Mouse (Mus musculus) neural tube, embryonic 15.5 days (tissue): ENCODE results near the gene Nos1ap. TPM values are rescaled to one million over a fixed set of nuclear protein-coding genes. Genes with fewer than 3 reads are reported as not detected.

ENCODE experiments used
- ATAC-seq: fragments of 200-750 bp; cut with Nextera tagmentation; 2 replicates; pipeline ENCODE4 v1.8.0; 2017; ENCODE audit warnings: mild to moderate bottlenecking, moderate TSS enrichment, moderate library complexity; ENCODE audit not compliant: low FRiP score
- H3K27ac ChIP-seq: fragments of 300-500 bp; sonication (generic); replicated peaks from 2 replicates; pipeline ENCODE4 v1.5.1; 2015; ENCODE audit warnings: mild to moderate bottlenecking, inconsistent platforms
- H3K27me3 ChIP-seq: fragments of 300-500 bp; sonication (generic); replicated peaks from 2 replicates; pipeline ENCODE4 v1.6.1; 2015; ENCODE audit warnings: inconsistent platforms
- H3K36me3 ChIP-seq: fragments of 300-500 bp; sonication (generic); 2 replicates; pipeline ENCODE4 v1.6.1; 2015; ENCODE audit warnings: inconsistent platforms
- H3K4me1 ChIP-seq: fragments of 300-500 bp; sonication (generic); 2 replicates; pipeline ENCODE4 v1.6.1; 2015; ENCODE audit warnings: inconsistent platforms
- H3K4me2 ChIP-seq: fragments of 300-500 bp; sonication (generic); 2 replicates; pipeline ENCODE4 v1.6.1; 2015; ENCODE audit warnings: inconsistent platforms, mild to moderate bottlenecking, moderate library complexity
- H3K4me3 ChIP-seq: fragments of 300-500 bp; sonication (generic); replicated peaks from 2 replicates; pipeline ENCODE4 v1.5.1; 2015; ENCODE audit warnings: mild to moderate bottlenecking, inconsistent platforms
- H3K9ac ChIP-seq: fragments of 300-500 bp; sonication (generic); replicated peaks from 2 replicates; pipeline ENCODE4 v1.6.1; 2015; ENCODE audit warnings: mild to moderate bottlenecking, inconsistent platforms
- H3K9me3 ChIP-seq: fragments of 300-500 bp; sonication (generic); replicated peaks from 2 replicates; pipeline ENCODE4 v1.6.1; 2016; ENCODE audit warnings: inconsistent platforms
- WGBS: fragments of 180-500 bp; shearing (Covaris S2); methylation state at CpG from one replicate; pipeline ENCODE4 v1.1.7; 2015; ENCODE audit warnings: mixed read lengths; 5-methylcytosine and 5-hydroxymethylcytosine counted together
- polyA plus RNA-seq: library from polyadenylated mRNA; unstranded; fragments of >200 nt; fragmentation: Nextera tagmentation; extraction: Ambion mirVana; gene quantifications from 2 replicates; pipeline ENCODE4 v1.2.1, GENCODE M21; 2015

The Nos1ap gene
- polyA plus RNA-seq, 1 experiment from 2014 or later, result 18.9 TPM

GRCm38 (mm10) chr1:170610695-170611094, 21.0 kb upstream of the Nos1ap start:
- WGBS, result 82% methylated on average over 3 of the region's 3 CpGs
- no peak for ATAC-seq
- no peak overlapping the region for H3K4me2 ChIP-seq

GRCm38 (mm10) chr1:170610289-170610688, 20.6 kb upstream of the Nos1ap start:
- Histone ChIP-seq H3K4me2 (no peak overlapping the region), H3K9me3 (no peaks in the 10 kb centered on the region), H3K4me1 (no peaks in the 10 kb centered on the region), H3K9ac (no peak overlapping the region), H3K4me3 (no peak overlapping the region), H3K27ac (no peak overlapping the region), H3K36me3 (no peaks in the 10 kb centered on the region), H3K27me3 (no peaks in the 10 kb centered on the region)
- ATAC-seq, result no peak
- 89% methylated on average over 3 of the region's 3 CpGs for WGBS

More at GRCm38 (mm10) chr1:170610695-170611094, 21.0 kb upstream of the Nos1ap start:
- Histone ChIP-seq H3K9ac (no peak overlapping the region), H3K9me3 (no peaks in the 10 kb centered on the region), H3K4me1 (no peaks in the 10 kb centered on the region), H3K27ac (no peak overlapping the region), H3K27me3 (no peaks in the 10 kb centered on the region), H3K4me3 (no peak overlapping the region), H3K36me3 (no peaks in the 10 kb centered on the region)

DNA sequence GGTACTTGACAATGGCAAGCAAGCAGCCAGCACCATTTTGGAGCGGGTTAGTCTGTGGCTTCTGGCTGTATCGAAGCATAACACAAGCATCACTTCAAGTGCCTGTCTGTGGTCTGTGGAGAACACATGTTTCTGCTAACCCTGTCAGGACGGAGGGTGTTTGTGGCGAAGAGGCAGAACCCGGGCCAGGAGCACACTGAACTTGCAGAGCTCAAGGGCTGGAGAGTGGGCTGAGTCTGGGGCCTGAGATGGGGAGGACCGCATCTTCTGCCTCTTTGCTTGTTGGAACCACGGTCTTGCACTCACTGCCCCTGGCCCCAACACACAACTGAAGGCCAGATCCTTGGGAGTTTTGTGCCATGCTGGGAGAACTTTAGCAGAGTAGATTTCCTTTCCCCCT, 20.2 kb upstream of the Nos1ap start:
- no peaks in the 10 kb centered on the region for H3K4me1 ChIP-seq
- no peak for ATAC-seq
- H3K4me2 ChIP-seq, result no peak overlapping the region
- 85% methylated on average over 7 of the region's 7 CpGs for WGBS
- H3K9me3 ChIP-seq, result no peaks in the 10 kb centered on the region
- no peak overlapping the region for H3K9ac ChIP-seq
- H3K4me3 ChIP-seq, result no peak overlapping the region
- H3K27me3 ChIP-seq, result no peaks in the 10 kb centered on the region
- H3K27ac ChIP-seq, result no peak overlapping the region
- no peaks in the 10 kb centered on the region for H3K36me3 ChIP-seq

DNA sequence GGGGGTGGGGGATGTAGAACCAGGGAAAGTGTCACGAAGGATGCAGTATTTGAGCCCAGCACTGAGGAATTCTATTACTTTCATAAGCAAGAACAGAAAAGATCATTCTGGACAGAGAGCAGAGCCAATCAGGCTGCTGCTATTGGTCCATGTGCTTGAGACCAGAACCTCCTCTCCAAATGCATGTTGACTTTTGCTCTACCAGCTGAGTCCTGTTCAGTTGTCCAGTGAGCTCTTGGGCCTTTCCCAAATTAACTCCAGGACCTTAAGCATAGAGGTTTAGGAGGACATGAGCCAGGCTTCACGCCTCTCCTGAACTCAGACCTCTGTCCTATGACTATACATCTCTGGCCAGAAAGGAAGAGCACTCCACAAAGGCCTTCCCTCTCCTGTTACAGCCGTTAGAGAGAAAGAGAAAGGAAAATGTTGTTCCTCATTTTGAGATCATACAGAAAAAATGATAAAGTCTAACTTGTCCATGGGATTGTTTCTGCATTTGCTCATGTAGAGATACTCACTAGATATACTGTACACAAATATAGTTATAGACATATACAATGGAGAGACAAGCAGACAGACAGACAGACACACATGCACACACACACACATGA, 18.9 kb upstream of the Nos1ap start:
- Histone ChIP-seq H3K27ac (no peak overlapping the region), H3K9me3 (no peaks in the 10 kb centered on the region), H3K27me3 (no peaks in the 10 kb centered on the region), H3K36me3 (no peaks in the 10 kb centered on the region), H3K4me1 (no peaks in the 10 kb centered on the region), H3K4me3 (no peak overlapping the region), H3K4me2 (no peak overlapping the region), H3K9ac (no peak overlapping the region)
- no peak for ATAC-seq
- 82% methylated on average over 3 of the region's 3 CpGs for WGBS

DNA sequence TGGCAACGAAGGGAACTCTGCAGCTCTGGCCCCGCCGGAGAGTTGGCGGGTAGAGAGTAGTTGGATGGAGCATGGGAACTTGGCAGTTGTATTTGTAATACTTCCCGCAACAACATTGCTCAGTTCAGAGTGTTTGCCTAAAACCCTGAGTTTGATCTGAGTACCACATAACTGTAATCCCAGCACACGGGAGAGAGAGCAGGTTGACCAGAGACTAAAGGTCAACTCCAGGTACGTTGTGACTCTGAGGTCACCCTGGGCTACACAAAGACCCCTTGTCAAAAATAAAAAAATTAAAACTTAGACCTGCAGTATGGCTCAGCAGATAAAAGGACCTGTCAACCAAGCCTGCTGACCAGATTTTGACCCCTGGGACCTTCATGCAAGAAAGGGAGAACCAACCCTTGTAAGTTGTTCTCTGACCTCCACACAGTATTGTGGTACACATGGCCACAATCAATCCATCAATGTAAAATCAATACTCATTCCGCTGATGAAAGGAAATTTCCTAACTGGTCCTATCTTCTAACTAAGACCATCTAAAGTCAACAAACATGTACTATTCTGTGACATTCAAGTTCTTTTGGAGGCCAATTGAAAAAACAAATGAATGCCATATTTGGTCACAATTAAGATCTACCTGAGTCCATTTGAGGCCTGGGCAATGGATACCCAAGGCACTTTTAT, 17.7 kb upstream of the Nos1ap start:
- no peak for ATAC-seq
- Histone ChIP-seq H3K36me3 (no peaks in the 10 kb centered on the region), H3K4me2 (no peak overlapping the region), H3K27ac (no peak overlapping the region), H3K27me3 (no peaks in the 10 kb centered on the region), H3K4me1 (no peaks in the 10 kb centered on the region), H3K9me3 (no peaks in the 10 kb centered on the region), H3K4me3 (no peak overlapping the region), H3K9ac (no peak overlapping the region)
- WGBS, result 97% methylated on average over 8 of the region's 8 CpGs

DNA sequence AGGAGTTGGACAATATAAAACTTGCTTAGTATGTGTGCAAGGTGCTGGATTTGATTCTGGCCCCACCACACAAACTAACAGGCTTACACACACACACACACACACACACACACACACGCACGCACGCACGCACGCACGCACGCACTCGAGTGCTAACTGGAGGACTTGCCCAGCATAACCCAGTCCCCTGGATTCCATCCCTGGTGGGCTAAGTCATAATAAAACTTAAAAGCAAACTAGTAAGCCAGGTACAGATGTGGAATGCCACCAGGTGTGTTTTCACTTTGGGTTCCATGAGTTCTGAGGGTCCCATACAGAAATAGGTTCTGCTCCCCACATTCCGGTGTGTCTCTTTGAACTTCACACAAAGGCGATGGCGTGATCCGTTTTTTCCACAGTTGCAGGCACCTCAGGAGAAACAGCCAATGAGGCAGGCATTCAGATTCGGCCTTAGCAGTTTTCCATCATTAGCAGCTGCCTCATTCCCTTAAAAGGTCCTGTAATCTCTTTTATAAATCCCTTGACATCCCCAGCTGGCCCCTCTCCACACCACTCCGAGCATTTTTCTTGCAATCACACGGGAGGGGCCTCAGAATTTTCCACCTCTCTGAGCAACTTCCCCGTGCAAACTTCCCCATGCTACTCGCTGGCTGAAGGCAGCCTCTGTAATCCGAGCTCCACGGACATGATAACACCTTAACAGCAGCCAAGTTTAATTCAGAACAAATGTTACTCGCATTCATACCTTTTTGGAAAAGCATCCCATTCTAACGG, 15.8 kb upstream of the Nos1ap start:
- ATAC-seq, result no peak
- 80% methylated on average over 21 of the region's 21 CpGs for WGBS
- Histone ChIP-seq H3K4me2 (no peak overlapping the region), H3K4me3 (no peak overlapping the region), H3K9ac (no peak overlapping the region), H3K27me3 (no peaks in the 10 kb centered on the region), H3K36me3 (no peaks in the 10 kb centered on the region), H3K4me1 (no peaks in the 10 kb centered on the region), H3K27ac (no peak overlapping the region), H3K9me3 (no peaks in the 10 kb centered on the region)

DNA sequence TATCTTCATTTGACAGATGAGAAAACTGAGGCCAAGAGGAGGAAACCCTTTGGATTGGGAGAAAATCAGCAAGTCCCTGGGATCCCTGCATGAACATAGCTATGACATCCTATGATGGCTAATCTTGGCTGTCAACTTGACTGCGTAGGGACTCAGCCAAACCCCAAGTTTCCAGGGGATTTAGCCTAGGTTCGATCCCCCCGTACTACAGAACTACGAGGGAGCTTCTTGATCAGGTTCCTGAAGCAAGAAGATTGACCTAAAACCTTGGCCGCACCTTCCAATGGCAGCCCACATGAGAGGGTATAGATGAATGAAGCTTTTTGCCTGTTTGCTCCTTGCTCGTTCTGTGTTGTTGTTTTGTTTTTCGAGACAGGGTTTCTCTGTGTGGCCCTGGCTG, 4.9 kb upstream of the Nos1ap start:
- ATAC-seq, result no peak
- H3K27ac ChIP-seq, result no peak overlapping the region
- 96% methylated on average over 7 of the region's 7 CpGs for whole genome bisulfite sequencing
- no peak overlapping the region for H3K9ac ChIP-seq
- H3K4me3 ChIP-seq, result no peak overlapping the region
- no peaks in the 10 kb centered on the region for H3K9me3 ChIP-seq
- peaks cover 4% of the 10 kb centered on the region; the same call in 1 of the 2 replicates for H3K27me3 ChIP-seq
- H3K4me1 ChIP-seq, result no peaks in the 10 kb centered on the region
- H3K36me3 ChIP-seq, result no peaks in the 10 kb centered on the region
- H3K4me2 ChIP-seq, result no peak overlapping the region

DNA sequence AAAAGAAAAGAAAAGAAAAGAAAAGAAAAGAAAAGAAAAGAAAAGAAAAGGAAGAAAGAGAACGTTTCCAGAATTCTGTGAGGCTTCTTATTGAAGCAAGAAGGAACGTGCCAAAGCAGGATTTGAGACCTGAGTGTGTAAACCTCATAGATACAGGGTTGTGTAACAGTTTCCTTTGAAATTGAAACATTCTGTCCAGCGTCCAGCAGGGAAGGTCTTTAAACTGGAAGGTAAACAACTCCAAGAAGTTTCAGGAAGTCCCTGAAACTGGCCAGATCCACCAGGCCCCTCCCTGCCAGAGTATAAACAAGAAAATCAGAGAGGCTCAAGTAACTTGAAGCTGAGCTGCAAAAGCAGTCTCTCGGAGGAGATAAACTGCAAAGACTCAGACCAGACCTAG, 870 bp upstream of the Nos1ap start:
- H3K4me1 ChIP-seq, result peaks cover 27% of the 10 kb centered on the region
- no peak overlapping the region for H3K4me2 ChIP-seq
- no peak overlapping the region for H3K9ac ChIP-seq
- no peak overlapping the region for H3K4me3 ChIP-seq
- ATAC-seq, result no peak
- H3K36me3 ChIP-seq, result peaks cover 1% of the 10 kb centered on the region; the same call in 1 of the 2 replicates
- no peak overlapping the region for H3K27ac ChIP-seq
- H3K27me3 ChIP-seq, result peaks cover 4% of the 10 kb centered on the region; the same call in 1 of the 2 replicates
- H3K9me3 ChIP-seq, result no peaks in the 10 kb centered on the region
- 56% methylated on average over 4 of the region's 4 CpGs for WGBS

DNA sequence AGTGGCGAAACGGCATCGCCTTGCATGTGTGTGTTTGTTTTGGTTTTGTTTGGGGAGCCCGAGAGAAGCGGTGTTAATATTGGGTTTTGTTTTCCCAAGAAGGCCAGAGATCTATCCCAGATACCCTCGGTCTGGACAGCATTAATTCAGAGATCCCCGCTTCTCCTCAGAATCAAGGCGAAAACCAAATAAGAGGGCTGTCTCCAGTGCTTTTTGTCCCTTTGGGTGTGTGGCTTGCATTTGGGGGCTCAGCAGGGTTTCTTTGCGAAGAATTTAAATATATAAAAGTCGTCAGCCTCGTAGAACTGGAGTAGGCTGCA, 340 bp upstream of the Nos1ap start:
- H3K27me3 ChIP-seq, result peaks cover 4% of the 10 kb centered on the region; the same call in 1 of the 2 replicates
- H3K4me1 ChIP-seq, result peaks cover 27% of the 10 kb centered on the region
- ATAC-seq, result no peak; the same call in 1 of the 2 replicates
- under 1% methylated on average over 11 of the region's 11 CpGs for WGBS
- H3K9me3 ChIP-seq, result no peaks in the 10 kb centered on the region
- peaks cover 4% of the 10 kb centered on the region; the same call in 1 of the 2 replicates for H3K36me3 ChIP-seq
- peak overlapping the region; percentile 91 for H3K4me3 ChIP-seq
- H3K4me2 ChIP-seq, result peak overlapping the region; percentile 95
- 0 out of 2 replicates have a peak overlapping the region, but pooled peaks have one; percentile 69 for H3K27ac ChIP-seq
- H3K9ac ChIP-seq, result peak overlapping the region; percentile 85

DNA sequence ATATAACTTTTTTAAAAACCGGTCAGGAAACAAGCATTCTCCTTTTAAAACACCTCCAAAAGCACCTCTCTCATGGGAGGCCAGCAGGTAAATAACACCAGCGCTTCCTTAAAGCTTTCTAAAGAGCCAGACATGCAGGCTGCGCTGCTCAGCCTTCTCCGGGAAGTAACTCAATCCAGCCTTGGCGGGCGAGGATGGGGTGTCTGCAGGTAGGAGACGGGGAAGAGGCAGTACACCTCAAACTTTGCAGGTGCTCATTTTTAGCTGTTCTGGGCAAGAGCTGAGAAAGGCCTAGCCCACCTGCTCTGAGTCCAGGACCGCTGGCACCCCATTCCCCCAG, 812 bp downstream of the Nos1ap start:
- Histone ChIP-seq H3K9ac (peak overlapping the region; percentile 85), H3K36me3 (peaks cover 4% of the 10 kb centered on the region; the same call in 1 of the 2 replicates), H3K27me3 (peaks cover 4% of the 10 kb centered on the region; the same call in 1 of the 2 replicates), H3K4me3 (peak overlapping the region; percentile 91), H3K9me3 (no peaks in the 10 kb centered on the region), H3K27ac (peak overlapping the region; percentile 69), H3K4me1 (peaks cover 27% of the 10 kb centered on the region), H3K4me2 (peak overlapping the region; percentile 95)
- peak; percentile 29 for ATAC-seq
- WGBS, result 5% methylated on average over 8 of the region's 8 CpGs

DNA sequence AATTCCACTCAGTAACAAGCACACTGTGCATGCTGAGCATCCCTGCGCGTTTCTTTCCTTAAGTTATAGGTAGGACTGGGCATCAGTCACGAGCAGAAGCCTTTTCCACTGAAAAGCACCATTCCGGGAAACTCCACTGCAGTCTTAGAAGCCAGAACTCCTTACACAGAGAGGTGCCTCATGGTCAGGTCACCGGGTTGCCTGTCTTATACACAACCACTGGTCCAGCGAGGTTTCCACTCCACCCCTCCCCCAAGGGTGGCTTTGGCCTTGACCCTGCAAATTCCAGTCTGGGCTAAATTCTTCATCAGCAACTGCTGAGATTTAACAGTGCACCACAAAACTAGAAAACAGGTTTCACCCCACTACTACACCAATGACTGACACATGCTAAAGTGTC, 1.3 kb downstream of the Nos1ap start:
- H3K27me3 ChIP-seq, result peaks cover 4% of the 10 kb centered on the region; the same call in 1 of the 2 replicates
- ATAC-seq, result no peak
- peaks cover 27% of the 10 kb centered on the region for H3K4me1 ChIP-seq
- no peak overlapping the region; the same call in 1 of the 2 replicates for H3K9ac ChIP-seq
- H3K36me3 ChIP-seq, result peaks cover 4% of the 10 kb centered on the region; the same call in 1 of the 2 replicates
- no peak overlapping the region for H3K27ac ChIP-seq
- H3K4me2 ChIP-seq, result peak overlapping the region; percentile 95
- H3K9me3 ChIP-seq, result no peaks in the 10 kb centered on the region
- peak overlapping the region; percentile 91 for H3K4me3 ChIP-seq
- WGBS, result 35% methylated on average over 6 of the region's 6 CpGs
